Mouse (Mus musculus) C2C12 (cell line): ENCODE results near the gene Pi4ka. TPM values are rescaled to one million over a fixed set of nuclear protein-coding genes. Genes with fewer than 3 reads are reported as not detected.

Experiments used
- H3K27me3 ChIP-seq: one replicate; pipeline ENCODE4 v1.6.1; 2011; ENCODE audit not compliant: control insufficient read depth, insufficient read depth, insufficient read length
- H3K36me3 ChIP-seq: one replicate; pipeline ENCODE4 v1.6.1; 2011; ENCODE audit not compliant: control insufficient read depth, insufficient read depth
- H3K4me3 ChIP-seq: one replicate; pipeline ENCODE4 v1.5.1; 2011; ENCODE audit warnings: mild to moderate bottlenecking, control low read depth; ENCODE audit not compliant: poor library complexity, insufficient read depth, severe bottlenecking
- H3K79me2 ChIP-seq: one replicate; pipeline ENCODE4 v1.6.1; 2011; ENCODE audit not compliant: control insufficient read depth, insufficient read depth
- H3K79me3 ChIP-seq: one replicate; pipeline ENCODE4 v1.6.1; 2011; ENCODE audit warnings: low read depth, control low read depth
- H3ac ChIP-seq: one replicate; pipeline ENCODE3; 2011; ENCODE audit warnings: low read depth; ENCODE audit not compliant: control insufficient read depth, insufficient read length
- CEBPB ChIP-seq: IDR thresholded peaks from one replicate; pipeline ENCODE4 v1.6.1; 2011; ENCODE audit warnings: low read depth, mild to moderate bottlenecking, control low read depth, moderate library complexity
- CTCF ChIP-seq: IDR thresholded peaks from one replicate; pipeline ENCODE4 v1.5.1; 2011; ENCODE audit not compliant: control insufficient read depth, insufficient read depth, insufficient read length
- FOSL1 ChIP-seq: IDR thresholded peaks from one replicate; pipeline ENCODE4 v1.8.0; 2011; ENCODE audit warnings: mild to moderate bottlenecking, low read length; ENCODE audit not compliant: poor library complexity, insufficient read depth, severe bottlenecking
- MAX ChIP-seq: IDR thresholded peaks from one replicate; pipeline ENCODE4 v1.6.1; 2011; ENCODE audit warnings: mild to moderate bottlenecking, control low read depth
- MYOD1 ChIP-seq: IDR thresholded peaks from one replicate; pipeline ENCODE4 v1.6.1; 2011; ENCODE audit warnings: low read depth; ENCODE audit not compliant: control insufficient read depth, insufficient read length
- MYOG ChIP-seq: IDR thresholded peaks from one replicate; pipeline ENCODE4 v1.6.1; 2011; ENCODE audit not compliant: control insufficient read depth, insufficient read length; ENCODE audit errors: extremely low read depth
- USF1 ChIP-seq: IDR thresholded peaks from one replicate; pipeline ENCODE4 v1.6.1; 2011; ENCODE audit warnings: low read depth, mild to moderate bottlenecking, control low read depth, moderate library complexity
- polyA plus RNA-seq: library from polyadenylated mRNA; unstranded; fragments of >200 nt; fragmentation: generic; extraction: Trizol; gene quantifications from one replicate; pipeline ENCODE4 v1.2.1, GENCODE M21; 2012; ENCODE audit warnings: missing spikeins

Pi4ka gene
- polyA plus RNA-seq, 1 experiment: 39.5 TPM

DNA sequence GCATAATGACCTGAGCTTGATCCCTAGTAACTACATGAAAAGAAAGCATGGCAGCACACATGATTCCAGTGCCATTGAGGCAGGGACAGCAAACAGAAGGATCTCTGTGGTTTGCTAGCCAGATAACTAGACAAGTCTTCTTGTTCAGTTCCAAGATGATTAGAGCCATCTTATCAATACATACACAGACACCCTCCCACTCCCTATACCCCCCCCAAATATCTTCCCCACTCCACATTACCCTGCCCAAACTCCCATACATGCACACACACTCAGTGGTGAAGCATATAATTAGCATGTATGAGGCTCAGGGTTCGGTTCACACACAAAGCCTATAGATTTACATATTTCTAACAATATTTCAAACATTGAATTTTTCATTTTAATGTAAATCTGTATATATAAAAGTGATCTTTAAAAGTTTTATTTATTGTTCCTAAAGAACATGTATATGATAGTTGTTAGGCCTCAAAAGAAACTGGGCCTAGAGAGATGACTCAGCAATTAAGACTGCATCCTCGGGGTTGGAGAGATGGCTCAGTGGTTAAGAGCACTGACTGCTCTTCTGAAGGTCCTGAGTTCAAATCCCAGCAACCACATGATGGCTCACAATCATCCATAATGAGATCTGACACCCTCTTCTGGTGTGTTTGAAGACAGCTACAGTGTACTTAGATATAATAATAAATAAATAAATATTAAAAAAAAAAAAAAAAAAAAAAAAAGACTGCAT, 22.4 kb downstream of the Pi4ka start:
- Histone ChIP-seq H3K36me3 (peaks cover 3% of the 10 kb centered on the region), H3K27me3 (no peaks in the 10 kb centered on the region), H3K79me3 (no peaks in the 10 kb centered on the region), H3K4me3 (no peak overlapping the region), H3K79me2 (no peaks in the 10 kb centered on the region), H3ac (no peak overlapping the region)
- TF ChIP-seq MAX (no peak), CTCF (no peak), MYOG (no peak), MYOD1 (no peak), CEBPB (no peak), USF1 (no peak), FOSL1 (no peak)

DNA sequence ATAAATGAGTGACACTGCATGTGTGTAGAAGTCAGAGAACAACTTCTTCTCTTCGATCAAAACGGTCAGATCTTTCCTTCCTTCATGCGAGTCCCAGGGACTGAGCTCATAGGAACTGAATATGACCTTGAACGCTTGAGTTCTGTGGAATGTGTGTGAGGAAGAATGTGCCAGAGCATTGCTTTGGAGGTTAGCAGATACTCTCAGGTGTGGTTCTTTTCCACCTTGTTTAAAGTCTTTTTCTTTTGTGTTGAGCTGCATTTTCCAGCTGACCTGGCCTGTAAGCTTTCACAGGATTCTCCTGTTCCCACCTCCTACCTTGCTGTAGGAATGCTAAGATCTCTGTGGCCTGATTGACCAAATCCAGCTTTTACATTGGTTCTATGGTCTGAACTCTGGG, 23.8 kb downstream of the Pi4ka start:
- TF ChIP-seq MYOG (no peak), USF1 (no peak), CEBPB (no peak), FOSL1 (no peak), MYOD1 (no peak)
- Histone ChIP-seq H3K36me3 (peaks cover 3% of the 10 kb centered on the region), H3K4me3 (no peak overlapping the region), H3K79me3 (no peaks in the 10 kb centered on the region), H3K79me2 (no peaks in the 10 kb centered on the region), H3K27me3 (no peaks in the 10 kb centered on the region), H3ac (no peak overlapping the region)

DNA sequence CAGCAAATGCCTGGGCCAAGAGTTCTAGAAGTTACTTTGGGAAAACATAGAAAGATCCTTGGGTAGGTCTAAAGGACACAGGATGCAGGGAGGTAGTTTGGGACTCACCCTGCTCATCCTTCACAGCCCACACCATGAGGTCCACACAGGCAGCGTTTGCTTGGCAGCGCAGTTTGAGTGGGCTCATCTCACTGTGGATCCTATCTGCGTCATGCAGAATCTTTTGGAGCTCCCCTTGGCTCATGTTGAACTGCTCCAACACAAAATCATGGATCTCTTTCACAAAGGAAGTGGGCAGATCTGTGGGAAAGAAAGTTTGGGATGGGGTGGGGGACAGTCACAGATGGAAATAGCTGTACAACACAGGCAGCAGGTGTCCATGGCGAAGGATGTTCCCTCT, 47.3 kb downstream of the Pi4ka start:
- TF ChIP-seq MYOD1 (no peak), FOSL1 (no peak), MAX (no peak), USF1 (no peak), CEBPB (no peak), MYOG (no peak), CTCF (no peak)
- H3ac ChIP-seq: no peak overlapping the region
- no peaks in the 10 kb centered on the region for H3K27me3 ChIP-seq
- H3K36me3 ChIP-seq: peaks cover 11% of the 10 kb centered on the region
- H3K79me2 ChIP-seq: no peaks in the 10 kb centered on the region
- H3K79me3 ChIP-seq: no peaks in the 10 kb centered on the region
- no peak overlapping the region for H3K4me3 ChIP-seq

- Histone ChIP-seq H3K79me2 (no peaks in the 10 kb centered on the region), H3K4me3 (no peak overlapping the region), H3K27me3 (no peaks in the 10 kb centered on the region), H3K36me3 (peaks cover 28% of the 10 kb centered on the region), H3ac (no peak overlapping the region), H3K79me3 (no peaks in the 10 kb centered on the region)
- no peak for TF ChIP-seq FOSL1
- no peak for TF ChIP-seq MYOG
- no peak for TF ChIP-seq USF1
- TF ChIP-seq CTCF: no peak
- TF ChIP-seq MYOD1: no peak
- no peak for TF ChIP-seq MAX
- no peak for TF ChIP-seq CEBPB
Measured at GRCm38 (mm10) chr16:17356031-17356430, 50.1 kb downstream of the Pi4ka start.

- Histone ChIP-seq H3K4me3 (no peak overlapping the region), H3ac (no peak overlapping the region), H3K36me3 (no peaks in the 10 kb centered on the region), H3K27me3 (no peaks in the 10 kb centered on the region), H3K79me2 (no peaks in the 10 kb centered on the region), H3K79me3 (no peaks in the 10 kb centered on the region)
- TF ChIP-seq CTCF: no peak
Measured at GRCm38 (mm10) chr16:17346766-17347165, 59.3 kb downstream of the Pi4ka start.

- Histone ChIP-seq H3ac (no peak overlapping the region), H3K27me3 (no peaks in the 10 kb centered on the region), H3K79me2 (no peaks in the 10 kb centered on the region), H3K4me3 (no peak overlapping the region), H3K36me3 (no peaks in the 10 kb centered on the region), H3K79me3 (no peaks in the 10 kb centered on the region)
- TF ChIP-seq CEBPB (no peak), CTCF (no peak), MAX (no peak), USF1 (no peak), MYOG (no peak), FOSL1 (no peak), MYOD1 (no peak)
Measured at GRCm38 (mm10) chr16:17345813-17346155, 60.3 kb downstream of the Pi4ka start.
